Mouse (Mus musculus) limb, embryonic 10.5 days (tissue): ENCODE data around the gene Gm47985. TPM values are rescaled to one million over a fixed set of nuclear protein-coding genes. Genes with fewer than 3 reads are reported as not detected.
"Not testable (repeated sequence)": the region's sequence is repeated elsewhere in the genome, so short reads cannot be mapped to it uniquely, and the experiment has no call there.

Experiments used
- DNase-seq: peaks from one replicate; pipeline ENCODE4 v3.0.0-alpha.2; 2017; ENCODE audit warnings: low spot score
- H3K27ac ChIP-seq: fragments of 300-500 bp; sonication (generic); 2 replicates; pipeline ENCODE4 v1.5.1; 2016; ENCODE audit warnings: mild to moderate bottlenecking
- H3K27me3 ChIP-seq: fragments of 300-500 bp; sonication (generic); 2 replicates; pipeline ENCODE4 v1.6.1; 2016; ENCODE audit warnings: low read depth, mild to moderate bottlenecking; ENCODE audit not compliant: poor library complexity, severe bottlenecking
- H3K36me3 ChIP-seq: fragments of 300-500 bp; sonication (generic); 2 replicates; pipeline ENCODE4 v1.6.1; 2016; ENCODE audit warnings: mild to moderate bottlenecking, moderate library complexity
- H3K4me1 ChIP-seq: fragments of 300-500 bp; sonication (generic); 2 replicates; pipeline ENCODE4 v1.6.1; 2016
- H3K4me3 ChIP-seq: fragments of 300-500 bp; sonication (generic); 2 replicates; pipeline ENCODE4 v1.5.1; 2016; ENCODE audit warnings: mild to moderate bottlenecking, moderate library complexity
- H3K9me3 ChIP-seq: fragments of 300-500 bp; sonication (generic); replicated peaks from 2 replicates; pipeline ENCODE4 v1.6.1; 2016; ENCODE audit warnings: mild to moderate bottlenecking
- WGBS: fragments of 180-500 bp; shearing (Covaris S2); methylation state at CpG from one replicate; pipeline ENCODE4 v1.1.7; 2016; 5-methylcytosine and 5-hydroxymethylcytosine counted together
- polyA plus RNA-seq: library from polyadenylated mRNA; unstranded; fragments of >200 nt; fragmentation: Nextera tagmentation; extraction: Ambion mirVana; gene quantifications from 2 replicates; pipeline ENCODE4 v1.2.1, GENCODE M21; 2016

Gm47985 gene
- polyA plus RNA-seq = 0.28 and 0.44 TPM in 2 replicates

DNA sequence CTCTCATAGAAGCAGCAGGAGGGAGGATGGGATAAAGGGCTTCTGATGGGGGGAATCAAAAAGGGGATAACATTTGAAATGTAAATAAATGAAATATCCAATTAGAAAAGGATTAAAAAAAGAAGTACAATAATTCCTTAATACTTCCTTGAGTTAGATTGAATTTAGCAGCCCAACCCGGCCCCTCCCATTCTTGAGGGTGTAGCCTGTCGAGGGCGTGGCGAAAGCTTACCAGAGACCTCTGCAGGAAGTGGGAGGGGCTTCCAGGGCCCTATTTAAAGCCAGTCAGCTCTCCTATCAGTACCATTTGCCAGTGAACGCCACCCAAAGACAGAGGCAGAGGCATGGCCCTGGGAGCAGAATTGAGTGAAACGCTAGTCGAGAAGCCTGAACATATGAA lies at the start of gene Gm47985:
Gene Gm47985, plus strand, starts transcription at position 272 of the 400 bp plus-strand sequence.
- not testable (repeated sequence) for H3K4me1 ChIP-seq, H3K4me3 ChIP-seq, DNase-seq, H3K36me3 ChIP-seq, H3K27ac ChIP-seq, H3K27me3 ChIP-seq, H3K9me3 ChIP-seq
- WGBS = no CpG with 5 or more reads among the region's 7 CpGs

DNA sequence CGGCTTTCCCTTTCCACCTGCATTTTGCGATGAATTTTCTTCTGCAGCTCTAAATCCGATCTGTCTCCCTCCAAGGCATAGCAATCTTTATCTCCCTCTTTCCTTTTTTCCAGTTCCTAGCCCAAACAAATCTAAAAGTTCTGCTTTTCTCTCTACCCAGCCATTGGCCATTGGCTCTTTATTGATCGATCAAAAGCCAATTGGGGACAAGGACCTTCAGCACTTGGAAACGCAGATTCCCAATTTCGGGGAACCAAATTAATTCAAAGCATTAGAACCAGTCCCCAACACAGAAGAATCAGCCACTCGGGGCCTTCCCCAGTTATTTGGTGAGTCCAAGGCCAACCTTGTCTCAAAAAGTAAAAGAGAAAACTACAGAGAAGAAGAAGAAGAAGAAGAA lies 49.7 kb upstream of the Gm47985 start:
- no peak overlapping the region for H3K4me3 ChIP-seq
- no peaks in the 10 kb centered on the region for H3K36me3 ChIP-seq
- H3K4me1 ChIP-seq = no peaks in the 10 kb centered on the region
- H3K27me3 ChIP-seq = no peaks in the 10 kb centered on the region
- WGBS = 90% methylated on average over 7 of the region's 7 CpGs
- H3K27ac ChIP-seq = no peak overlapping the region
- DNase-seq = no peak
- H3K9me3 ChIP-seq = no peaks in the 10 kb centered on the region

DNA sequence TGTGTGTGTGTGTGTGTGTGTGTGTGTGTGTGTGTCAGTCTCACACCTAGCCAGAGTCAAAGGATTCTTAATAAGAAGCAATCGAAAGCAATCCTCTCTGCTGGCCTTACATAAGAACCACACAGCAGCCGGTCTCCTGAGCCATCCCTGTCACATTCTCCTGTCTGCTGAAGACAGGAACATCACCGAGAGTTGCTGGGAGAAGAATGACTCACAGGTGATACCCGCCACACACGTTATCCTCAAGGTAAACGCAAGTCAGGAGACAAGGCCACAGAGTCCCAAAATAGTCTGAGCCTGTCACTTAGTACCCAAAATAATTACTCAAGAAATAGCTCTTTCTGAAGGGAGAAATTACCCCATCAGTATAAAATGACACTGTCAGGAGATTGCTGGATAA lies 43.9 kb upstream of the Gm47985 start:
- WGBS = 83% methylated on average over 6 of the region's 6 CpGs

GRCm38 (mm10) chr1:151140956-151141355 lies 41.4 kb upstream of the Gm47985 start:
- no peaks in the 10 kb centered on the region for H3K9me3 ChIP-seq
- DNase-seq = no peak
- no peak overlapping the region for H3K4me3 ChIP-seq
- peaks cover 17% of the 10 kb centered on the region for H3K4me1 ChIP-seq
- H3K27ac ChIP-seq = peak overlapping the region; percentile 30; the same call in 1 of the 2 replicates
- H3K36me3 ChIP-seq = no peaks in the 10 kb centered on the region
- H3K27me3 ChIP-seq = no peaks in the 10 kb centered on the region
- 65% methylated on average over 3 of the region's 3 CpGs for WGBS

More for the DNA sequence above, 43.9 kb upstream of the Gm47985 start:
- no peak overlapping the region for H3K4me3 ChIP-seq
- H3K4me1 ChIP-seq = peaks cover 11% of the 10 kb centered on the region
- no peaks in the 10 kb centered on the region for H3K9me3 ChIP-seq
- H3K36me3 ChIP-seq = no peaks in the 10 kb centered on the region
- no peaks in the 10 kb centered on the region for H3K27me3 ChIP-seq
- no peak overlapping the region for H3K27ac ChIP-seq
- DNase-seq = no peak

DNA sequence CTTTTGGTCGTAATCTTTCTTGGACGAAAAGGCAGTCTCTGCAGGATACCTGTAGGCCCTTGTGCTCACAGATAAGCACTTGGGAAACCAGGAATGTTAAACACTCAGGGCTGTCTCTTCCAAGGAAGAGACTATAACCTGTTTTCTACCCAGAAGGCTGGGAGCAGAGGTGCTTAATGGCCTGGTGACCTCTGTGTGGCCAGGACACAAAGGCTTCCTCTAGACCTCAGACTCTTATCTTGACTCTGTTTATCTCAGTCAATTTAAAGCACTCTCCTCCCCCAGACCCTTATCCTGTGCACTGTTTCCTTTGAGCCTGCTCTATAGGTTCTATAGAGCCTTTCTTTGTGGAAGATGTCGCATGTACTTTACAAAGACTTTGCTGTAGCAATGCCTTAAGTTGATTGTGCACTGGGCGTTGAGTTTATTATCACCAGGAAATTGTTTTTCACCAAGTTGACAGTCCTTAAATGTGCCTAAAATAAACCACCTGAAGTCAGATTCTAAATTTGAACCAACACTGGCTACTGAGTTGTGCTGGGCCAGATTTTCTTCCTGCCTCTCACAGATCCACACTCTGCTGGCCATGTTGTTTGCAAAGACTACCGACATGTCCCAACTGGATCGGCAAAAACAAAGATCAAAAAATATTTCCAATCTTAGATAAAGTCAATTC lies 37.7 kb upstream of the Gm47985 start:
- no peak for DNase-seq
- Histone ChIP-seq H3K9me3 (no peaks in the 10 kb centered on the region), H3K36me3 (no peaks in the 10 kb centered on the region), H3K4me1 (peaks cover 17% of the 10 kb centered on the region), H3K4me3 (no peak overlapping the region), H3K27ac (no peak overlapping the region), H3K27me3 (no peaks in the 10 kb centered on the region)
- WGBS = 63% methylated on average over 6 of the region's 6 CpGs

DNA sequence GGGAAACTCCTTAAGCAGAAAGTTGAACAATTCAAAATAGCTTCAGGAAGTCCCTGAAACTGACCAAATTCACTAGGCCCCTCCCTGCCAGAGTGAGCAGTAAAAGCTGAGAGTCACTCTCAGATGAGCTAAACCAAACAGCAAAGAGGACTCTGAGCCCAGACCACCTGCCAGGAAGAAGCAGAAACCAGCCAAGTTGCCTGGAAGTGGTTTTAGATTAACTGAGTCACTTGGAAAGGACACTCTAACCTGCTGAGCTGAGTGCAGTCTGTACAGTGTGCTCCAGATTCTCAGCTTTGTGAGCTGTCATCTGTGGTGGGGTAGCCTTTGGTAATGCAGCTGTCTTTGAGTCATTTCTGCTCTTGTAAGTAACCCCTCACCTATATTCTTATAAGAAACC lies 34.5 kb upstream of the Gm47985 start:
- no peak overlapping the region for H3K4me3 ChIP-seq
- no peak overlapping the region for H3K27ac ChIP-seq
- no peak for DNase-seq
- H3K9me3 ChIP-seq = no peaks in the 10 kb centered on the region
- H3K36me3 ChIP-seq = no peaks in the 10 kb centered on the region
- peaks cover 6% of the 10 kb centered on the region; the same call in 1 of the 2 replicates for H3K4me1 ChIP-seq
- H3K27me3 ChIP-seq = no peaks in the 10 kb centered on the region

DNA sequence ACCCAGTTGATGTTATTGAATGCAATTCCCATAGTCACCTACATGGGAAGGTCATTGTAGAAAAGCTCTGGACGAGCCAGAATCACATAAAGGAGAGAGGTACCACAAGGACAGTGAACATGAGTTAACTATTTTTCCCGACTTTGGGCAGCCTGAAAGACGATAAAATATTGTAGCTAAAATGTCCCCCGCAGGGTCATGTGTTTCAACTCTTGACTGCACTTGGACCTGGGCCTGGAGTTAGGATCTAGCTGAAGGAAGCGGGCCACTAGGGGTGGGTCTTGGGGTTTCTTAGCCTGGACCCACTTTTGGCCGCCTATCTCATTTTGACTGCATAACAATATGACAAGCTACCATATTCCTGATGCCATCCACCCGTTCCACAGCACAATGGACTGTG lies 32.1 kb upstream of the Gm47985 start:
- no peaks in the 10 kb centered on the region for H3K36me3 ChIP-seq
- no peak for DNase-seq
- WGBS = 96% methylated on average over 7 of the region's 7 CpGs
- H3K4me1 ChIP-seq = no peaks in the 10 kb centered on the region
- no peaks in the 10 kb centered on the region for H3K9me3 ChIP-seq
- no peak overlapping the region for H3K4me3 ChIP-seq
- no peak overlapping the region for H3K27ac ChIP-seq
- no peaks in the 10 kb centered on the region for H3K27me3 ChIP-seq

DNA sequence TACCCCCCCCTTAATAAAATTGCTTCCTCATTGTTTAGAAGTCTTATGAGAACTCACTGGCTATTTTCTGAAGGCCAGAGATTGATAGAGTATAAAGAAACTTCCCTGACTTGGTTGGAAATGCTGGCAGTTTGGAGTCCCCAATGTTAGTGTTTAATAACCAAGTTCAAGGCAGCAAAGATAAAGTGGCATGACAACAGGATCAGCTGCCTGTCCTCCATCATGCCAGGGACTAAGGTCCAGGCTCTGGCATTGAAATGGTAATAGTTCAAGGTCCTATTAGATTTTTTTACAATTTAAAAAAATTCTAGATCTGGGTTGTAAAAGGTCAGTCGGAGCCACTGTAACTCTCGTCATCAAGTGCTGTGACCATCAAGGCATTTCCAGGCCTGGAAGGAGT lies 31.2 kb upstream of the Gm47985 start:
- H3K4me1 ChIP-seq = no peaks in the 10 kb centered on the region
- H3K36me3 ChIP-seq = no peaks in the 10 kb centered on the region
- no peaks in the 10 kb centered on the region for H3K27me3 ChIP-seq
- no peak for DNase-seq
- H3K4me3 ChIP-seq = no peak overlapping the region
- no peak overlapping the region for H3K27ac ChIP-seq
- WGBS = 87% methylated on average over 2 of the region's 2 CpGs
- H3K9me3 ChIP-seq = no peaks in the 10 kb centered on the region

- 90% methylated on average over 6 of the region's 6 CpGs for WGBS
Measured at GRCm38 (mm10) chr1:151153056-151153652, 29.2 kb upstream of the Gm47985 start.

GRCm38 (mm10) chr1:151154131-151154530 lies 28.2 kb upstream of the Gm47985 start:
- H3K9me3 ChIP-seq, H3K27me3 ChIP-seq, H3K27ac ChIP-seq, DNase-seq, H3K4me3 ChIP-seq, H3K36me3 ChIP-seq: not testable (repeated sequence)
- 93% methylated on average over 9 of the region's 9 CpGs for WGBS
- H3K4me1 ChIP-seq = peaks cover 10% of the 10 kb centered on the region

More at GRCm38 (mm10) chr1:151153056-151153652, 29.2 kb upstream of the Gm47985 start:
- Histone ChIP-seq H3K36me3 (no peaks in the 10 kb centered on the region), H3K9me3 (no peaks in the 10 kb centered on the region), H3K4me1 (peaks cover 6% of the 10 kb centered on the region), H3K27me3 (no peaks in the 10 kb centered on the region), H3K4me3 (no peak overlapping the region), H3K27ac (no peak overlapping the region)
- DNase-seq = no peak

- H3K27ac ChIP-seq = no peak overlapping the region
- no peak for DNase-seq
- peaks cover 20% of the 10 kb centered on the region for H3K4me1 ChIP-seq
- no peaks in the 10 kb centered on the region for H3K9me3 ChIP-seq
- no peaks in the 10 kb centered on the region for H3K36me3 ChIP-seq
- 93% methylated on average over 3 of the region's 3 CpGs for WGBS
- no peaks in the 10 kb centered on the region for H3K27me3 ChIP-seq
- H3K4me3 ChIP-seq = no peak overlapping the region
Measured at GRCm38 (mm10) chr1:151156129-151156528, 26.2 kb upstream of the Gm47985 start.

DNA sequence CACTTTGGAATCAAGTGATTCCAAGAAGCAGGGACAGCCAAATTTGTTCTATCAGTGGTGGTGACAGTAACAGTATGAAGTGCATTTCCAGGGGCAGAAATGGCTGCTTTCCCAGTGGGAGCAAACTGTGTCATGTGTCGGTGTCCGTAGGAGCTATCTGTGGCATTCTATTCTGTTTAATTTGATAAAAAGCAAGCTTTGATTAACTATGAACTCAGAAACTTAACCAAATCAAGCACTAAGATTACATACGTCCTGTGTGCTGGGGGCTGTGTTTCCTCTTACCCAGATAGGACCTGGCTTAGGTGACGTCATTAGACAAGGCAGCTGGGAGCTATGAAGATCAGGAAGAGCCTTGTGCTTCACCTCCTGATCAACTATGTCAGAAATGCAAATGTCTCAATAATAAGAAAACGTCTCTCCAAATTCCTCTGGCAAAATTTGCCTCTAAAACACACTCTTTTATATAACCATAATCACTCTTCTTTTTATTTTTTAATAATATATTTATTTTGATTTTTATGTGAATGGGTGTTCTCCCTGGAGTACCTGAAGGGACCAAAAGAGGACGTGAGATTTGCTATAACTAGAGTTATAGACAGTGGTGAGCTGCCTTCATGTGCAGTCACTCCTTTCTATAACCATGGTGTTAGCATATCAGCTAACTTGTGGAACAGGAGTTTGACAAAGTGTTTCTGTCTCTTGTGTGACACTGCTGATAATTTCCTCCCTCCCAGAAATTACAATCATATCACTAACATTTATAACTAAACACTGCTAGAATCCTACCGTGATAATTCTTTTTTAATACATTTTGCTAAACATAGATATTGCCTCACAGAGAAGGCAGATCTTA lies 25.3 kb upstream of the Gm47985 start:
- H3K27me3 ChIP-seq = no peaks in the 10 kb centered on the region
- 87% methylated on average over 7 of the region's 7 CpGs for WGBS
- no peaks in the 10 kb centered on the region for H3K9me3 ChIP-seq

More for the DNA sequence above, 25.3 kb upstream of the Gm47985 start:
- H3K4me1 ChIP-seq = peaks cover 20% of the 10 kb centered on the region
- DNase-seq = no peak
- H3K36me3 ChIP-seq = no peaks in the 10 kb centered on the region
- no peak overlapping the region for H3K27ac ChIP-seq
- H3K4me3 ChIP-seq = no peak overlapping the region
